Mouse (Mus musculus): ENCODE measurements around the gene Tanc1. TPM values are rescaled to one million over a fixed set of nuclear protein-coding genes. Genes with fewer than 3 reads are reported as not detected.
A peak's percentile ranks its signal among the peaks of the same experiment; 100 is the strongest.
"Not testable (repeated sequence)": the region's sequence is repeated elsewhere in the genome, so short reads cannot be mapped to it uniquely, and the experiment has no call there.

Tanc1 gene
- polyA plus RNA-seq (2012; rRNA removed), result 5.2 and 8.6 TPM in 2 replicates

GRCm38 (mm10) chr2:59611831-59612732 is at the start of gene Tanc1:
Gene Tanc1 (plus strand): TSS chr2:59612042.
- DNase-seq (ENCODE audit: low read depth, low spot score), result peak; percentile 42
- under 1% methylated on average over 99 of the region's 99 CpGs for WGBS

GRCm38 (mm10) chr2:59562215-59562614 is 49.6 kb upstream of the Tanc1 start:
- WGBS, result 87% methylated on average over 4 of the region's 4 CpGs
- DNase-seq (ENCODE audit: low read depth, low spot score), result no peak

DNA sequence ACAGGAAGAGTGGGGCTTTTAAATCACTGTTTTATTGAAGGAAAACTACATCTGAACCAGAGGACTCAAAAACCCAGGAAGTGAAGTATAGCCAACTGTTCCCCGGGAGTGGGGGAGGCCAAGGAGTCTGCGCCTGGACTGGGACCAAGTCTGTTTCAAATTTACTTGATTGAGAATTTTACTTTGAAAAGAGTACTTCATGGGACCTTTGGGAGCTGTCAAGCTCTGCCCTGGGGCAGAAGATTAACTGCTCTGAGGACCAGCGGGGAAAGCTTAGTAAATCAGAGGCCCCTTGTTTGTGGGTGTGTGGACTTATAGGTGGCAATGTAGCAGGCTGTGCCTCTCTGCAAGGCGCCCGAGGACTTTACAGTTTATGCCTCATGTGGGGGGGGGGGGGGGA is 49.1 kb upstream of the Tanc1 start:
- 28% methylated on average over 5 of the region's 5 CpGs for WGBS
- no peak for DNase-seq (ENCODE audit: low read depth, low spot score)

DNA sequence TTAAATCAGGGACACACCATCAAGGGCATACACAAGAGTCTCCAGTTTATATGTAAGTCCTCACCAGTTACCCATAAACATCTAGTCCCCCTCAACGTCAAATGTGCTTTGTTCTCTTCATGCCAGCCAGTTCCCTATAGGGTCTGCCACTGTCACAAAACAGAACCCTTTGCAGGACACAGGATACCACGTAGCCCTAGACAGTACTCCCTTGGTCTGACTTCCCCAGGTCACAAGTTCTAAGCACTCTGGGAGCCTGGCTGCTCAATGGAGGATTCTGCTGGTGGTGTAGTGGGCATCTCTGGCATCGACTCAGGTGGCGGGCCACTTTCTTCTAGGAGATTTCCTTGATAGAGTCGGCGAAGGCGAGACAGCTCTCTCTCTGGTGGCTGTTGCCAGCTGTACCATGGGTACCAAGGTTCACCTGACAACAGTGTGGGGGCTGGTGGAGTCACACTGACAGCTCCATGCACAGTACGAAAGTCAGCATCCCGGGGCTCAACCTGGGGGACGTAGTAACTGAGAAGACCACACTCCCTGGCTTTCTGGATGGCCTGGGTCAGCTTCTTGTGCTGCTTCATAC is 47.7 kb upstream of the Tanc1 start:
- not testable (repeated sequence) for DNase-seq (ENCODE audit: low read depth, low spot score)
- WGBS, result 89% methylated on average over 4 of the region's 10 CpGs

- DNase-seq (ENCODE audit: low read depth, low spot score), result no peak
- WGBS, result 87% methylated on average over 4 of the region's 4 CpGs
These were observed 46.9 kb upstream of the Tanc1 start for GRCm38 (mm10) chr2:59564947-59565346.

DNA sequence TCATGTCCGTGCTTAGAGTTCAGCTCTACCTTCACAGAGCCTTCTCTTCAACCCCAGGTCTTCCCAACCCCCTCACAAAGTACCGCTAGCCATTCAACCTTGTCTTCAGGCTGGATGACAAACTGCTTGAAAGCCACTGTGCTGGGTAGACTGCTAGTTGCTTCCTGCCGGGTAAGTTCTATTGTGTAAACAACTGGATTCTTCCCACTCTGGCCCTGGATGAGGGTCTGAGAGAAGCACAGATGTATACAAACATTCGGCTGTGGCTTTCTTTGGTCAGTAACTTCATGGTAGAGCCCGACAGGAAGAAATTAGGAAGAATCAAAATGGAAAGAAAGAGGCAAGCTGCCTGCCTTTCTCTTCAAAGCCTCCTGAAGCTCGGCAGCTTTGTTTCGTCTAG is 30.9 kb upstream of the Tanc1 start:
- WGBS, result 40% methylated on average over 7 of the region's 7 CpGs
- no peak for DNase-seq (ENCODE audit: low read depth, low spot score)

GRCm38 (mm10) chr2:59583961-59584360 is 27.9 kb upstream of the Tanc1 start:
- 85% methylated on average over 6 of the region's 6 CpGs for WGBS
- no peak for DNase-seq (ENCODE audit: low read depth, low spot score)

- WGBS, result 84% methylated on average over 10 of the region's 10 CpGs
- DNase-seq (ENCODE audit: low read depth, low spot score), result no peak
These were observed 24.3 kb upstream of the Tanc1 start for GRCm38 (mm10) chr2:59587387-59588095.

DNA sequence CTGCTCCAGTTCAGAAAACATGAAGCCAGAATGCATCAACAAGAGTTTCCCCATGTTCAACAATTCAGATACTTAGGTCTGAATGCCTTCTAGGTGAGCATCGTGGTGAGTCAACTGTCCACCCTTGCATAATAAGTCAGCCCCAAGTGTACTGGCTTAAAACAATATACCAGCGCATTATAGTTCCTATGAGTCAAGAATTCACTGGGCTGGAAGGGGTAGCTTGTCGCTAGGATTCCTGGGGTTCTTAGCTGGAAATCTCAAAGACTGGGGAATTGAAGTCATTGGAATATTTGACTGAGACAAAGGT is 23.8 kb upstream of the Tanc1 start:
- WGBS, result 83% methylated on average over 3 of the region's 3 CpGs
- DNase-seq (ENCODE audit: low read depth, low spot score), result no peak

GRCm38 (mm10) chr2:59593341-59593902 is 18.4 kb upstream of the Tanc1 start:
- DNase-seq (ENCODE audit: low read depth, low spot score), result no peak
- WGBS, result 53% methylated on average over 7 of the region's 7 CpGs

DNA sequence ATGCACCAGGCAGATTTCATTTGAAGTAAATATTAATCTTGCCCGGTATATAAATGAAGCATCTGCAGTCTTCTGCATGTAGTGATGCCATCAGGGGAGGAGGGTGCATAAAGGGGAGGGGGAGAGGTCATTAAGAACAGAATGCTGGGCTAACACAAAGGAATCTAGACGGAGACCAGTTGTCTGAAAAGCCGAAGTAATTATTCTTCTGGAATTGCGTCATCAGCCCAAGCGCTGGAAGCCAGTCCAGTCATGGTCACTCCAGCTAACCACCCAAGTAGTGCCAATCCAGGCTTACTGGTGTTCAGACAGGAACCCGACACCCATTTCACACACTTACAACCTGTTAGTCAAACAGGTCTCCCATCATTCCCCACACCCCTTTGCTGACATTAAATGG is 17.7 kb upstream of the Tanc1 start:
- 74% methylated on average over 6 of the region's 6 CpGs for whole genome bisulfite sequencing
- DNase-seq (ENCODE audit: low read depth, low spot score), result no peak

DNA sequence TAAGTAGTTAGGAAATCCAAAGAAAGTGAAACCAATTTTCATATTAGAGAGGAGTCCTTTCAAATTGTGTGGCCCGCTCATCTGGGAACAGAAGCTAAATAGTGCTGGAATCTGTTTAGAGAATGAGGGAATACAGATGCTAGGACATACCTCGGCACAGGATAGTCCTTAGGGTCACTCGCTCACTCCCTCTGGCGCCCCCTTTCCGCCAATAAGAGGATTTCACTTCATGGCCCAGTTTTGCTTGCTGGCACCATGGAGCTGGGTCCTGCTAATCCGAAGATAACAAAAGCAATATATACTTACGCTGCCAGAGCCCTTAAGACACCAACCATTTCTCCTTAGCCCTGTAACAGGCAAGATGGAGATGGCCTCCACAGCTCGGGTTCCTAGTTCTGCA is 15.3 kb upstream of the Tanc1 start:
- WGBS, result 73% methylated on average over 8 of the region's 8 CpGs
- no peak for DNase-seq (ENCODE audit: low read depth, low spot score)

DNA sequence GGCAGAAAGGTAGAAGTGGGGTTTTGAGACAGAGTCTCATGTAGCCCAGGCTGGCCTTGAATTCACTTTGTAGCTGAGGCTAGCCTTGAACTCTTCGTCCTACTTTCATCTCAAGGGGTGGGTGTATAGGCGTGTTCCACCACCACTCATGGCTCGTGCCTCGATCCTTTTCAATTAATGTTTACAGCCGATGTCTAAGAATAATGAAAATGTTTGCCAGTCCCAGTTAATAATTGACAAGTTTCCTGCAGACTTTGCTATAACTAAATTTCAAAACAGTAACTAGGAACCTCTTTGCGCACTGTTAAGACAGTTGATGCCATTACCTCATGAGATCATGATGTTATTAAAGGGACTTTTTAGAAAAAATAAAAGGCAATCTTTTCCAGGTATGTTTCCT is 13.6 kb upstream of the Tanc1 start:
- DNase-seq (ENCODE audit: low read depth, low spot score), result no peak
- 34% methylated on average over 6 of the region's 6 CpGs for WGBS

DNA sequence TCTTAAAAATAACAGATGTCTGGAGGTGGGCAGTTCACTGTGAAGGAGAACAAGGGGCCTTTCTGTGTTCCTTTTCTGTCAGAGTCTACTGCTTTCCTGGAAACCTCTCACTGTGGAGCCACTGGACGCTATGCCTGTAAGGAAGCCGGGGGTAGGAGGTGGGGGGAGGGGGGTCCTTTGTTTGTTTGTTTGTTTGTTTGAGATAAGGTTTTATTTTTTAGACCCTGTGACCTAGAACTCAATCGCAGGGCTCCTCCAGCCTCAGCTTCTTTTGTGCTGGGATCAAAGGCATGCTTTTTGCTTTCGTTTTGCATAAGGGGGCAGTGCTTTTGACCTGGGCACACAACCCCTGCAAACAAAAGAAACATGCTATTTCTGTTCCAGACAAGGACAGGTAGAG is 12.9 kb upstream of the Tanc1 start:
- WGBS, result 17% methylated on average over 4 of the region's 4 CpGs
- no peak for DNase-seq (ENCODE audit: low read depth, low spot score)

- WGBS, result 5% methylated on average over 7 of the region's 7 CpGs
- peak; percentile 45 for DNase-seq (ENCODE audit: low read depth, low spot score)
These were observed 12.3 kb upstream of the Tanc1 start for GRCm38 (mm10) chr2:59599338-59600111.

DNA sequence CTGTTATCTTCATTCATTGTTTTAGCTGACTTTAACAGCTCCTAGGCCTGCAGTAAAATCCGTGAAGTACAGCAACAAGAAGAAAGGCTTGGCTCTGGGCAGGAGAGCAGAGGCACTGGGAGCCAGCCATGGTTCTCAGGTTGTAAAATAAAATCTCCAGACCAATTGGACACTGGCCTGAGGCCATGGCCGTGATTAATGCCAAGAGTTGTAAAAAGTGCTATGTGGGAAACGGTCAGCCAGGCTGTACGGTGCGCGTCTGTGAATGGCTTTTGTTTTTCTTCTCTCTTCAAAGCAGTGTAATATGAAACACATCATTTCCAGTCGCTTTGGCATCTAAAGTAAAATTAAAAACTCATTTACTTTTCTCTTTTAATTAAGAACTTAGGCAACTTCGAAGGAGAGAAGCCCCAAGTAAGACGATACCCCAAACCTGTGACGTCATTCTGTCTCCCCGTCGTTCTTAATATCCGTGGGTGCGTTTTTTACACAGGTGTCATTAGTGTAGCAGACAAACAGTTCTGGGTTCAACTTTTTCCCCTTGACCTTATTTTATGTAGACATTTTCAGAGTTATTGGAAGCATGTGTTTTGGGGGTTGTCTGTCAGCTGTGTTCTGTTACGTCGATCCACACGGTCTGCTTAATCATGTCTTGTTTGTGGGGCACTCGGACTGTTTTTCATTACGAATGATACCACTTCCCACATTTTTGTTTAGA is 11.6 kb upstream of the Tanc1 start:
- peak; percentile 63 for DNase-seq (ENCODE audit: low read depth, low spot score)
- WGBS, result 28% methylated on average over 19 of the region's 19 CpGs

- WGBS, result 28% methylated on average over 2 of the region's 2 CpGs
These were observed 10.9 kb upstream of the Tanc1 start for GRCm38 (mm10) chr2:59600980-59601379.

GRCm38 (mm10) chr2:59601452-59601851 is 10.4 kb upstream of the Tanc1 start:
- 82% methylated on average over 8 of the region's 8 CpGs for WGBS
- no peak for DNase-seq (ENCODE audit: low read depth, low spot score)

More at GRCm38 (mm10) chr2:59600980-59601379, 10.9 kb upstream of the Tanc1 start:
- DNase-seq (ENCODE audit: low read depth, low spot score), result peak; percentile 45

GRCm38 (mm10) chr2:59608958-59609357 is 2.9 kb upstream of the Tanc1 start:
- WGBS, result 75% methylated on average over 5 of the region's 5 CpGs
- no peak for DNase-seq (ENCODE audit: low read depth, low spot score)

All from large intestine, adult 2 months (tissue).